Mouse (Mus musculus) frontal cortex, adult 2 months (tissue): ENCODE measurements at regions not wholly inside any gene's neighbourhood (a gene's known extent, or its start where the extent isn't known, plus 50 kb on each side); places are given as distances from the start of the nearest gene placed in this dataset.

ENCODE experiments used
- DNase-seq, 2 experiments: peaks; one replicate each; pipeline ENCODE4 v3.0.0; 2022; ENCODE audit warnings: low spot score in 1 of 2; ENCODE audit errors: extremely low spot score in 1 of 2

DNA sequence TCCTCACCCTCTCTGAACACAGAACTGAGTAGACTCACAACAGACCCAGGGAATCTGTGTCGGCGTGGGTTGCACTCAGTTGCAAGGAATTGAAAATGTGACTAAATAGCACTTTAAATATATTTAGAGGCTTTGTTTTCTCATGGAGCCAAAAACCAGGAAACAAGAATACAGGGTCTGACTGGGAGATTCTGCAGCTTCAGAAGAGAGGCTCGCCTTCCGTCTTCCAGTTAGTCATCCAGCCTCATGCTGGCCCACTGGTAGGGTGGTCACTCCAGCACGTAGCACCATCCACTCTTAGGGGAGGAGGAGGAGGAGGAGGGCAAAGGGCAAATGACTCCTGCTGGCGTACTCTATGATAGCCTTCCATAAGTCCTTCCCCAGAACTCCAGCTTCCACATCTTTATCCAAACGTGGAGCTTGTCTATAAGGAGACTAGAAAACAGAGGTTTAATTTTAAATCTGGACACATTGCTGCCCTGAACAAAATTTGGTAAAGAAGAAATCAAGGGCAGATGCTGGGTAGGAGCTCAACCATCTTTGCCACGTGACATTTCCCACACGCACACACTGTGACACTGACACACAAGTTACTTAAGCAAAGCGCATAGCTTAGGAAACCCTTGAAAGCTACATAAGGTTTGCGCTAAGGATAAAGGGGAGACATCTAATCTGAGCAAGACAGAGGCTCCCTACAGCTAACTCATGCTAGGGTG, 60.8 kb downstream of the Mis18a start:
- DNase-seq: peak; percentile 28 to 45

DNA sequence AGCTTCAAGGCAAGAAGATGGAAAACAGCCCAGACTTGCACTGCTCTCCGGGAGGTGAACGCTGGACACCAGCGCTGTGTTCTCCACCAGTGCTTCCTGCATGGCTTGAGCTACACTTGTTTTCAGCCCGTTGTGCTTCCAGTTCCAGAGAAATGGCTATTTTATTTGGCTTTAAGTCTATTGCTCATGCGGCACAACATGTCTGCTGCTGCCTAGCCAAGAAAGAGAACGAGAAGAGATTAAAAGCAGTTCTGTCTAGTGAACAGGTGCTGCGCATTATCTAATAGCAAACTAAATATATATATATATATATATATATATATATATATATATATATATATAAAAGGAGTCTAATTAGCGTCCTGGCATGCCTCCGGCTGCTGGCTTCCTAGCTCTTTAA, 63.1 kb downstream of the Mis18a start:
- DNase-seq: peak in 1 of 2 experiments; percentile 31

DNA sequence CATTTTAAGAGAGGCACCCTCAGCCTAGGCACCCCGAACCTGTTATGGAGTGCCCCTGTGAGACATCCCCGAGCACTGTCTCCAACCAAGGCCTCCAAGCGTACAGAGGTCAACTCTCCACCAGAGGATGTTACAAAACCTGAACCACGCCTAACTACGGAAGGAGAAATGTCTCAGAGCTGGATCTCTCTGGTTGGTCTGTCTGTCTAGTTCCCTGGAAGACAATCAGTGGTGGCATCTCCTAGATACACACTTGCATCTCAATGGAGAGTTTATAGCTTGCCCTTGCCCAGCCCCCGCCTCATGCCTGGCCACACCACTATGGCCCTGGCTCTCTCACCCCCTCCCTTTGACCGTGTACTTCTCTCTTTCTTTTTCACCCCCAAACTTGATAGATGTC, 69.2 kb downstream of the Mis18a start:
- DNase-seq: no peak

DNA sequence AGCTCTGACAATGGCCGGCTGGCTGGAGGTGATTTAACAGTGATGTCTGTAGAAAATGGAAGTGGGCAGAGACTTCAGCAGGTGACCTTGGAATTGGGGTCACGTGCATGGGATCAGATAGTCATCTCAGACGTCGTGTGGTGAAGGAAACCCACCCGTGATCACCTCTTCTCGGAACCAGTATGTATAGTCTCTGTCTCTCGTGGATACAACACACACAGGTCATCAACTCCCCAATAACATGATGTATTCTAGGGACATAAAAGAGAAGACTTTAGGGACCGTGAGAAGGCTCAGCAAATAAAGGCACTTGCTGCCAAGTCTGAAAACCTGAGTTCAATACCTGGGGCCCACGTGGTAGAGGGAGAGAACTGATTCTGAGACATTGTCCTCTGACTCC, 70.2 kb downstream of the Mis18a start:
- DNase-seq: no peak

DNA sequence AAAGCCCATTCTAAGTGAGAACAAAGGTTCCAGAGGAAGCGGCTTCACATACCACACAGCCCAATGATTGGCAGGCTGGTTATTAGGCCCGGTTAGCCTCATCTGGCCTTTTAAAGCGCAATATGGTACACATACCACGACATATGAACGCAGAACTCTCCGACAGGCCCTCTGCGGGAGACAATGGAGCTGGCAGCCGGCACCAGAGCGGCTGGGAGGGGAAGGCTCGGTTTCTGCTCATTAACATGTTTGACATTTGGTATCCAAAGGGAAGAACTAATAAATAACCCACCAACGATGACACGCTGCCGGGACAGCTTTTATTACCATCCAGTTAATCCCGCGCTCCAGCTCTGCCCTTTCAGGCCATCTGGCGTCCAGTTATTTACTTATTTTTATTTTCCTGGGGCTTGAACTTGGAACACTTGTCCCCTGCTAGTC, 70.6 kb downstream of the Mis18a start:
- DNase-seq: no peak

DNA sequence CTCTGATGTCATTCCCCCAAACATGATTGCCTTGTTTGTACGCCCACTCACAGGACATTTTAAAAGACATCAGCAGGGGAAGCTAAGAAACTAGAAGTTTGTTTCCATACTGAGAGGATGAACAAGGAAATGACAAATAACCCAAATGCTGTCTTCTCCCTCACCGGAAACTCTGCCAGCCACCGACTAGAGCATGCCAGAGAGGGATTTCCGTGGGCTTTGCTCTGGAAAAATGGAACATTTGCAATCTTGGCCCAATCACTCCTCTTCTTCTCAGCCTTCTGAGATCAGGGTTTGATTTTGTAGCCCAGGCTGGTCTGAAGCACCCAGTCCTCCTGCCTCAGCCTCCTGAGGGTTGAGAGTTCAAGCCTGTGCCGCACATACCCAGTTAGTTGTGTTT, 72.4 kb downstream of the Mis18a start:
- DNase-seq: peak in 1 of 2 experiments; percentile 50

DNA sequence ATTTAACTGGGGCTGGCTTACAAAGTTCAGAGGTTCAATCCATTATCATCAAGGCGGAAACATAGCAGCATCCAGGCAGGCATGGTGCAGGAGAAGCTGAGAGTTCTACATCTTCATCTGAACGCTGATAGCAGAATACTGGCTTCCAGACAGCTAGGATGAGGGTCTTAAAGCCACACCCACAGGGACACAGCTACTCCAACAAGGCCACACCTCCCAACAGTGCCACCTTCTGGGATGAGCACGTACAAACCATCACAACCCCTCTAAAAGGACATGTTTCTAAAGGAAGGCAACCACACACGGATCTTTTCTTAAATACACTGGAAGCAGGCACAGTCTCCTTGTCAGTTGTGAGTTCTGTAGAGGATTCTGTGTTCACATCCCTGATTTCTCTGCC, 74.4 kb downstream of the Mis18a start:
- no peak for DNase-seq

DNA sequence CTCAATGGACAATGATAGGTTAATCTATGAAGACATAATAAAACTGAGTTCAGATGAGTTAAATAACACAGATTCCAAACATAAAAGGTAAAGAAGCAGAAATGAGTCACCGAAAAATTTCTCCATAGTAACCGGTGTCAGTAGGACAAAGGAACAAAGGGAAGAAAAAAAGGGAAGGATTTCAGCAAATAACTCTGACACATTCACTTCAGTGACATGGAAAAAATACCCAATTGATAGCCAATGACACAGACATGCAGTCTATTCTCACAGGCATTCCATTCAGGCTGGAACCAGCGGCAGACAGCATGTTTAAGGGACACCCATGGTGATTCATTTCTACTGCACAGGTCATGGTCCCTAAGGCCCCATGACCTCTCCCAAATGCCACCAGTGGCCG, 79.0 kb downstream of the Mis18a start:
- DNase-seq: no peak

DNA sequence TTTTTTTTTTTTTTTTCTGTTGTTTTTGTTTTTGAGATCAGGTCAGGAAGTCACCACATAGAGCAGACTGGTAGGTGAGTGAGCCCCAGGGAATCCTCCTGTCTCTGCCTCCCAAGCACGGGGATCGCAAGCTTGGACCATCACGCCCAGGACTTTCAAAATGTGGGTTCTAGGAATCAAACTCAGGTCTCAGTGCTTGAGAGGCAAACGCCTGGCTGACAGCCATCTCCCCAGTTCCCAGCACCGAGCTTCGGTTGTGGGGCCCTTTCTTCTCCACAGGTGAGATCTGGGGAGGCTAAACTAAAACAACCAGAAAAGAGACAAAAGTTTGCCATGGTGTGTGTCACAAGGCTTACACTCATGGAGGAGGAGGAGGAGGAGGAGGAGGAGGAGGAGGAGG, 84.5 kb downstream of the Mis18a start:
- DNase-seq: no peak

DNA sequence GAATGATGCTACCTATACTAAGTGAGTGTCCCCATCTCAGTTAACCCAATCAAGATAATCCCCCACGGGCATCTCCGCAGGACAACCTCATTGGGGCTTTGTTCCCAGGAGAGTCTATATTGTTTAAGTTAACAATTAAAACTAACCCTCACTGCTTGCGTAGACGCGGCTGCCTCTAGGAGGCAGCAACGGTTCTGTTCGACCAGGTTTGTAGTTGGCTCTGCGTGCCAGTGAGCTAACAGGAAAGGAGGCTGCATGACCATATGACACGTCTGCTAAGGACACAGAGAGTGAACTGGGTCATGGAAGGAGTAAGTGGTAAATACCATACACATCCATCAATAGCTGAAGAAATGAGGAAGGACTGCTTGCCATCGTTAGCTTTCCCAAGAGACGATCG, 92.0 kb downstream of the Mis18a start:
- no peak for DNase-seq

DNA sequence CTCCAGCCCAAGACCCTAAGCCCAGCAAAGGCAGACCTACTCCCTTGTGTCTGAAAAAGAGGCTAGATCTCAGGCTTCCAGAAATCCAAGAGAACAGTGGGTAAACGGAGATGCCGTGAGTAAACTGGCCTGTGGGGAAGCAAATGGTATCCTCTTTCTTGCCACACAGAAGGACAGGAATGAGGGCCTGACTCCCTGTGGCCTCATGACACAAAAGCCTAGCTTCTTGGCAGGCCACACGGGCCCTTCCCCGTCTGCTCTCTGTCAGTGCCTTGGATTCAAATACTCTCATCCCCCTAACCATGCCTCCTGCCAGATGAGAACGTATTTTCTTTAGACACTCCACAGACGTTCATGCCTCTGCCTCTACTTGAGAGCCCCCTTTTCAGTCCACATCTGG, 97.2 kb downstream of the Mis18a start:
- DNase-seq: no peak

DNA sequence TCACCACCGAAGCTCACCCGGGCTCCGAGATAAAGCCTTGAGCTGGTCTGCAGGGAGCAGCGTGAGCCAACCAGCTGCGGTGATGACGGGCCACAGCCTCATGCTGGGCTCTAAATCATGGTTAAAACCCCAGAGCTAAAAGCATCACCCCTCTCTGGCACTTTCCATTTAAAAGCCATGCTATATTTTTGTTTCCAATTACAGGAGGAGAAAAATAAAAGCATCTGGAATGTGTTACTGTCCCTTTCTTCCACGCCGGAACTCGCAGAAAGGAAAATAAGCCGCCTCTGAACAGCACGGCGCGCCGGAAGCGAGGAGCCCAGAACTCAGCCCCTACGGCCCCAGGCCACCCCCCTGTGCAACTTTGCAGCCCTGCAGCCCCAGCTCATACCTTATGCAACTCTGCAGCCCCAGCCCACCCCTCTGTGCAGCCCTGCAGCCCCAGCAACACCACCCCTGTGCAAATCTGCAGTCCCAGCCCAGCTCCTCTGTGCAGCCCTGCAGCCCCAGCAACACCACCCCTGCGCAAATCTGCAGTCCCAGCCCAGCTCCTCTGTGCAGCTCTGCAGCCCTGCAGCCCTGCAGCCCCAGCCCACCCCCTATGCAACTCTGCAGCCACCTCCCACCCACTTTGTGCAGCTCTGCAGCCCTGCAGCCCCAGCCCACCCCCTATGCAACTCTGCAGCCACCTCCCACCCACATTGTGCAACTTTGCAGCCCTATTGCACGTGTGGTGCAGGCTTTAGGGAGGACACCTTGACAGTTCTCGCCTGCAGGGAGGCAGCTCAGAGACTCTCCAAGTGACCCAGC, 97.9 kb downstream of the Mis18a start:
- peak in 1 of 2 experiments; percentile 16 for DNase-seq

DNA sequence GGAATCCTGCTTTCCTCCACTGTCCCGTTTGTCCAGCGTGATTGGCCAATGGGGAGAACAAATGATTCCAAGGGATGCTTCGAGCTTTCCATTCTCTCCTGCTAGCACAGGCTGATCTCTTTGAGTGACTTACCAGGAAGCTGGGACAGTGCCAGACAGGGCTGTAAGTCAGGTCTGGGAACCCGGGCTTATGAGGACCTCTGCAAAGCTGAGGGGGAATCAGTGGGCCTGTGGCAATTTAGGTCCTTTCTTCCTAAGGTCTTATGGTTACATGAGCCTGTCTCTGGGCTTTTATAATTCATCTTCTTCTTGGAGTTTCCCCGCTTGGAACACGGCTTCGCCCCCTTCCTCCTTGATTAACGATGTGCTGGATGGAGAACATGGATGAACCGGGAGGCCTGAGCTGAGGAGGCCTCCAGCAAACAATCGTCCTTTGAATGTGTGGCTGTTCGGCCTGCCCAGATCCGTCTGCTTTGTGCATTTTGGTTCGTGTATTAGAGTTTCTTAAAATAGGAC, 98.5 kb downstream of the Mis18a start:
- peak in 1 of 2 experiments; percentile 16 for DNase-seq

DNA sequence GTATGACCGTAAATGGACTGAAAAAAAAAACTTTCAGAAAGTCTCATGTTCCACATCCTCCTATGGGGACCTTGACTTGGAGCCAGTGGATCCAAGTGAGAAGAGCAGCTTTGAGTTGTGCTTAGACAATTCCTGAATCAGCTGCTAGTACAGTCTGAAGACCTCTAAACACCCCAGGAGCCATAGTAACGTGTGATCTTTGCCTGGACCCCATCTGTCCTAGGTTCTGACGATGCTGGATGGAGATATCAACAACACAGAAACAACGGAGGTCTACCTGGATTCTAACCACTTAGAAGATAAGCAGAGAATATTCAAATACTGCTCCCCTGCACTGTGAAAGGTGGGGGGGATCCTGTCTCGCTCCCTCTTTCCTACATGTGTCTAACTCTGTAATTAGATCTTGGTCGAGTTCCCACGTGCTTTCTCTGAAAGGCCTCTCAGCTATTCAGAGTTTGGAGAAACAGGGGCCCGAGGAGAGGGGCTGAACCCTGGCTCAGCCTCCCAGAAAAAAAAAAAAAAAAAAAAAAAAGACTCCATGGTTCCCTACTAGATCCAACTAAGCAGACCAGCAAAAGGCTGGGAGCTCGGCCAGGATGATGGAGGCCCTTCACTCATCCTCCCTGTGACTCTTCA, 101.1 kb downstream of the Mis18a start:
- no peak for DNase-seq

DNA sequence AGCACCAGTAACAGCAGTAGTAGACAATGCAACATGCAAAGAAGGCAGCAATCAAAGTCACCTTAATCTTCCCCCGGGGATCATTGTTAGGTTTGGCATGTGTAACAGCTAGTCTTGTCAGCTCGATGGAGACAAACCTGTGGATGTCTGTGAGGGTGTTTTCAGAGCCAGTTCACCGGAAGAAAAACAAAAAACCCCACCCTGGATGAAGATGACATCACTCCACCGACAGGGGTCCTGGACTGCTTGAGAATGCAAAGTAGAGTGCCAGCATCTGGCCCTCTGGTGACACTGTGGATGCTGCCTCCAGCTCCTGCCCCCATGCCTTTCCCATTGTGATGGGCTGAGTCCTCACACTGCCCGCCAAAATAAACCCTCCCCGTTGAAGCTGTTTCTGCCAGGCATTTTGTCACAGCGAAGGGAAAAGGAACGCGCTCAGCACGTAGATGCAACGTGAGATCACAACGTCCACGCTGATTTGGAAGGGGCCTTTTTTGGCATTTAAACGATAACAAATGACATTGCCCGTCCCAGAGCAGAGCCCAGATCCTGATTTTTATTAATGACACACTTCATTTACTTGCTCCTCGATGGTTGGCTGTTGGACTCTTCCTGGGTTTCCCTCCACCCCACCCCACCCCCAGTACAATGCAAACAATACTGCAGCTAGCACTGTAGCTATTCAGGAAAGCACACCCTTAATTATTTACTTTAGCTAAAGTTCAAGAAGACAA, 101.7 kb downstream of the Mis18a start:
- DNase-seq: no peak

DNA sequence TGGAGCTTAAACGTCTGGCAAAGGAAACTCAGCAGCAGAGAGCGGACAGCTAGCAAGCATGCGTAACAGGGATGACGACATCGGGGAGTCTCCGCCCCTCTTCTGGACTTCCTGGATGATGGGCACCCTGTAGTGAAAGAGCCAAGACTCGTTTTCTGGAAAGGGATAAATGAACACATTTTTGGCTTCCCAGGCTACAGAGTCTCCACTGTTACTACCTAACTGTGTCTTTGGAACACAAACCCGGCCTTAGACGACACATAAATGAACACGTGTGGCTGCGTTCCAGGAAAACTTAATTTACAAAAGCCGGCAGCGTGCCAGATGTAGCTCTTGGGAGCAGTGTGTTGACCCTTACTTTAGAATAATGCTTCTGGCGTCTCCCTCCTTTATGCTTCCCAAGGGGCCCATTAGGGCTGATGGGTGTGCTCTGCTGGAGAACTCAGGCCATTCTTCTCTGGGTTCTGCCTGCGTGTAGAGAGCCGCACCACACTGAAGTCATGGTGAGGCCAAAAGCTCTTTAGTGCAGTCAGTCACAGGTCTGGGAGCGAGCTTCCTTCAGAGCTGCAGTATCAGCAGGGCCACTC, 103.1 kb downstream of the Mis18a start:
- DNase-seq: peak in 1 of 2 experiments; percentile 57

DNA sequence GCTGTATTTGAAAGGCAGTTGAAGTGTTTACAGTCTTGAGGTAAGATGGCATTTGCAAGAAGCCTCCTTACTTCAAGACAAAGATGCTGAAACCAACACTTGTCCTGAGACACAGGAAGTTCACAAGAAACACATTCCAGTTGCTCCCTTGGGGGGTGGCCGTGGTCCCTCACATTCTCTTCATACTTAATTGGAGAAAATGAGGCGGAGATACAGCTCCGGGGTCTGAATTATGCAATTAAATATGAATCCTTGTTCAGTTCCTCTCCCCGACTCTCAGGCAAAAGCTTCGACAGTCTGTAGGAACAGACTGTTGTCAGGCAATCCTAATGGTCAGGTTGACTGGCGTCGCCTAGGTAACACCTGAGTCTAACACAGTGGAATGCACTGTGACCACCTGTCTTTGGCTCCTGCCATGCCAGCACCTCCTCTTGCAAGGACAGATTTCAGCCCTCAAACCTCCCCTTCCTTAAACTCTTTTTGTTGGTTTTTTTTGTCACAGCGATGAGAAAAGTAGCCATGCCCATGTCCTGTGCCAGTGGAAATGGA, 104.5 kb downstream of the Mis18a start:
- DNase-seq: no peak

DNA sequence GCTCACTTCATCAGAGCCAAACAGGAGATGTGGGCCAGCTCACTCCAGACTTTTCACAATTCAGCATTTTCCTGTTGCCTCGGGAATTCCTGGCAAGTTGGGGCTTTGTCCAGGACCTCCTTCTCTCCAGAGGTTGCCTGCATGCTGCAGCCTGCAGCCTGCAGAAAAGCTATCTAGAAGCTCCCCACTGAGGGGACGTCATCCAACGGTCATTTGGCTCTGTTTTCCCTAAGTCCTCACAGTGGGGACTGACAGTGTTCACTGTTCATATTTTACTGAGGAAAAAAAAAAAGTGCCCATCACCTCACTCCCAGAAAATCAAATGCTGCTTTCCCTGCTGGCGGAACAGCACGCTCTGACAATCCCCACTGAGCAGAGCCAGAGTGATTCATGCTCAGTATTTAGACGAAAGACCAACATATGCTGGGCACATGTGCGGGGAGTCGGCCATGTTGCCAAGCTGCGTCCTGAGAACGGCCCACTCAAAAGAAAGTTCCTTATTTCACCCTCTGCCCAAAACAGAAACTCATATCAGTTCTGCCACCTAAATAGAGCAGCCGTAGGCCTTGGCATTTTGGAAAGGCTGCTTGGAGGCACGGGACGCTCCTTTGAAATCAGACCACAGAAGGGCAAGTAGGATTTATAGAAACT, 105.3 kb downstream of the Mis18a start:
- peak; percentile 88 to 92 for DNase-seq

DNA sequence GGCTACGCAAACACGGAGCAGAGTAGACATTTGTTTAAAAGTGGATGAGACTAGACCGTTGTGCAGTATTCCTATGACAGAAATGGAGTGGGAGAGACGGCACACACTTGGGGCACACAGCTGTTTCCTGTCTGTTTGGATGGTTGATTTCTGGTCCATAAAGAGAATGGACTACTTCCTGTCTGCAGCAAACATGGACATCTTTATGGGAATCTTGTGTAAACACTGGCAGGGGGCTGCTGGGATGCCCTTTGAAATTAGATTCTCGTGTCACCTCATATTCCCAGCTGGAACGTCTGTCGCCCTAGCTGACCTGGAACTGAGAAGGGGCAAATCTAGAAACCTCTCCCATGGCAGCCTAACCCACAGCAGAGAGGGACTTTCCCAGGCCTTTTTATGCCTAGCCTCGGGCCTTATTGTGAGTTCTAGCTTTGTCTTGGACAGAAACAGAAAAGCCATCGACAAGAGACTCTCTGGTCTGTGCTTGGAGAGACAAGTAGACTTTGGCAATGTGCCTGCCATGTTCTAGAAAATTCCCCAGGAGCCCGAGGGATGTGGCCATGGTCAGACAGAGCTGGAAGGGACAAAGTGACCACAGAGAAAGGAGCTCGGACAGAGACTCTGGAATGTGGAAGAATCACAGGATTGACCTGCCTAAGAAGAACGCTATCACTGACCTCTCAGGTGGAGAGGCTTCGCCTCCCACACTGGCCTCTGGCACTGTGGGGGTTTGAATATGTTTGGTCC, 107.5 kb downstream of the Mis18a start:
- no peak for DNase-seq
